Mouse (Mus musculus): ENCODE measurements around the gene Lamb2. TPM values are rescaled to one million over a fixed set of nuclear protein-coding genes. Genes with fewer than 3 reads are reported as not detected.
A peak's percentile ranks its signal among the peaks of the same experiment; 100 is the strongest.

The Lamb2 gene
- total RNA-seq, 2 experiments from 2014 or later: 29.3 to 30.7 TPM

- TF ChIP-seq CTCF (conservative IDR thresholded peaks at IDR 0.05): no peak; the same call in 1 of the 2 replicates
- DNase-seq (ENCODE audit: low spot score in 2 of 2): peak; percentile 87 to 94
- Histone ChIP-seq H3K4me3 (peak within 1 kb of the TSS; percentile 78), H3K27ac (peak within 1 kb of the TSS; percentile 83)
Observed at GRCm38 (mm10) chr9:108507619-108508434, 28.3 kb downstream of the Lamb2 start, which contains the start of gene Qars. Gene Qars, plus strand, starts transcription at chr9:108507706.

- Histone ChIP-seq H3K4me3 (peak overlapping the region; percentile 78), H3K27ac (no peak overlapping the region)
- no peak for TF ChIP-seq CTCF (conservative IDR thresholded peaks at IDR 0.05)
- DNase-seq (ENCODE audit: low spot score in 2 of 2): no peak
Observed at GRCm38 (mm10) chr9:108508776-108509175, 29.2 kb downstream of the Lamb2 start.

- peak; percentile 44 for TF ChIP-seq CTCF (conservative IDR thresholded peaks at IDR 0.05)
- H3K27ac ChIP-seq: peak within 1 kb of the TSS; percentile 94
- DNase-seq (ENCODE audit: low spot score in 2 of 2): peak; percentile 92 to 95
- peak within 1 kb of the TSS; percentile 91 for H3K4me3 ChIP-seq
Observed at GRCm38 (mm10) chr9:108516380-108517251, 37.1 kb downstream of the Lamb2 start, which contains the start of gene Qrich1. Gene Qrich1, plus strand, starts transcription at chr9:108516806.

- TF ChIP-seq CTCF (conservative IDR thresholded peaks at IDR 0.05): no peak
Observed at GRCm38 (mm10) chr9:108517253-108517930, 37.9 kb downstream of the Lamb2 start.

GRCm38 (mm10) chr9:108517931-108518332 is 38.4 kb downstream of the Lamb2 start:
- DNase-seq (ENCODE audit: low spot score in 2 of 2): peak; percentile 49 to 58
- H3K27ac ChIP-seq: peak overlapping the region; percentile 94
- H3K4me3 ChIP-seq: peak overlapping the region; percentile 91
- peak; percentile 28 for TF ChIP-seq CTCF (conservative IDR thresholded peaks at IDR 0.05)

More at GRCm38 (mm10) chr9:108517253-108517930, 37.9 kb downstream of the Lamb2 start:
- peak; percentile 72 to 81 for DNase-seq (ENCODE audit: low spot score in 2 of 2)
- Histone ChIP-seq H3K4me3 (peak overlapping the region; percentile 91), H3K27ac (peak overlapping the region; percentile 94)

GRCm38 (mm10) chr9:108521604-108522003 is 42.1 kb downstream of the Lamb2 start:
- no peak for TF ChIP-seq CTCF (conservative IDR thresholded peaks at IDR 0.05)
- Histone ChIP-seq H3K27ac (no peak overlapping the region), H3K4me3 (no peak overlapping the region)
- DNase-seq (ENCODE audit: low spot score in 2 of 2): no peak

GRCm38 (mm10) chr9:108523341-108523740 is 43.8 kb downstream of the Lamb2 start:
- DNase-seq (ENCODE audit: low spot score in 2 of 2): no peak
- Histone ChIP-seq H3K27ac (no peak overlapping the region), H3K4me3 (no peak overlapping the region)
- TF ChIP-seq CTCF (conservative IDR thresholded peaks at IDR 0.05): no peak

- no peak for TF ChIP-seq CTCF (conservative IDR thresholded peaks at IDR 0.05)
- Histone ChIP-seq H3K4me3 (no peak overlapping the region), H3K27ac (no peak overlapping the region)
- no peak for DNase-seq (ENCODE audit: low spot score in 2 of 2)
Observed at GRCm38 (mm10) chr9:108525400-108525799, 45.9 kb downstream of the Lamb2 start.

GRCm38 (mm10) chr9:108530954-108531353 is 51.4 kb downstream of the Lamb2 start:
- Histone ChIP-seq H3K4me3 (no peak overlapping the region), H3K27ac (no peak overlapping the region)
- no peak for DNase-seq (ENCODE audit: low spot score in 2 of 2)
- TF ChIP-seq CTCF (conservative IDR thresholded peaks at IDR 0.05): no peak

GRCm38 (mm10) chr9:108531496-108531895 is 52.0 kb downstream of the Lamb2 start:
- Histone ChIP-seq H3K4me3 (no peak overlapping the region), H3K27ac (no peak overlapping the region)
- no peak for TF ChIP-seq CTCF (conservative IDR thresholded peaks at IDR 0.05)
- no peak for DNase-seq (ENCODE audit: low spot score in 2 of 2)

Other genes starting within 250 kb of the Lamb2 start
- 10 to 100 TPM; 74.4 to 76.5 TPM for gene Dag1, start 215.8 kb upstream of the Lamb2 start, total RNA-seq (2021)
- gene Nicn1, start 189.3 kb upstream of the Lamb2 start, total RNA-seq (2021): 100 to 1,000 TPM; 109 to 114 TPM
- gene Amt, start 182.9 kb upstream of the Lamb2 start, total RNA-seq (2021): 10 to 100 TPM; 32.9 to 34.4 TPM
- 100 to 1,000 TPM; 155 to 163 TPM for gene Rhoa, start 173.6 kb upstream of the Lamb2 start, total RNA-seq (2021)
- gene Tcta, start 173.6 kb upstream of the Lamb2 start, total RNA-seq (2021): 10 to 100 TPM; 35.4 to 36.0 TPM
- gene Gpx1, start 140.8 kb upstream of the Lamb2 start, total RNA-seq (2021): 10 to 100 TPM; 62.2 to 64.1 TPM
- 100 to 1,000 TPM; 106 to 112 TPM for gene Usp4, start 131.9 kb upstream of the Lamb2 start, total RNA-seq (2021)
- gene 1700102P08Rik, start 86.9 kb upstream of the Lamb2 start, total RNA-seq (2021): 1 to 10 TPM; 2.3 to 3.3 TPM
- gene Ccdc36, start 51.3 kb upstream of the Lamb2 start, total RNA-seq (2021): under 1 TPM in 1 of 2 experiments, not detected in 1; 0.15 TPM
- gene BC048562, start 43.3 kb upstream of the Lamb2 start, total RNA-seq (2021): not detected
- 10 to 100 TPM; 36.7 to 40.6 TPM for gene Ccdc71, start 19.2 kb upstream of the Lamb2 start, total RNA-seq (2021)
- gene Klhdc8b, start 18.2 kb upstream of the Lamb2 start, total RNA-seq (2021): 10 to 100 TPM; 16.7 to 19.6 TPM
- 100 to 1,000 TPM; 154 TPM for gene Usp19, start 10.9 kb downstream of the Lamb2 start, total RNA-seq (2021)
- gene Qars, start 28.0 kb downstream of the Lamb2 start, total RNA-seq (2021): 10 to 100 TPM; 74.9 to 79.8 TPM
- gene Qrich1, start 37.1 kb downstream of the Lamb2 start, total RNA-seq (2021): 100 to 1,000 TPM; 161 TPM
- gene Impdh2, start 80.5 kb downstream of the Lamb2 start, total RNA-seq (2021): 10 to 100 TPM; 61.3 to 63.7 TPM
- 10 to 100 TPM; 60.8 to 73.3 TPM for gene Ndufaf3, start 87.7 kb downstream of the Lamb2 start, total RNA-seq (2021)
- 100 to 1,000 TPM; 110 to 111 TPM for gene Dalrd3, start 90.2 kb downstream of the Lamb2 start, total RNA-seq (2021)
- 100 to 1,000 TPM; 119 to 129 TPM for gene Wdr6, start 99.0 kb downstream of the Lamb2 start, total RNA-seq (2021)
- gene P4htm, start 117.9 kb downstream of the Lamb2 start, total RNA-seq (2021): 100 to 1,000 TPM; 101 to 104 TPM
- gene Arih2, start 169.7 kb downstream of the Lamb2 start, total RNA-seq (2021): 10 to 100 TPM; 50.2 to 57.3 TPM
- gene Slc25a20, start 182.4 kb downstream of the Lamb2 start, total RNA-seq (2021): 10 to 100 TPM; 14.4 to 14.8 TPM
- 10 to 100 TPM; 43.4 to 45.5 TPM for gene Prkar2a, start 209.6 kb downstream of the Lamb2 start, total RNA-seq (2021)